Mouse (Mus musculus) gastrocnemius, postnatal 14 days (tissue): ENCODE results near the gene Tomm40l. TPM values are rescaled to one million over a fixed set of nuclear protein-coding genes. Genes with fewer than 3 reads are reported as not detected.

ENCODE experiments used
- DNase-seq: peaks from one replicate; pipeline ENCODE4 v3.0.0; 2021; ENCODE audit warnings: mixed read lengths
- intact Hi-C: fragments of 180-260 bp; cut with DNase I; formaldehyde crosslinking; loops from one replicate; pipeline ENCODE4 v1.15.1; 2025; ENCODE audit warnings: low total_unique reads
- long read RNA-seq, 2 experiments: library from polyadenylated mRNA; stranded (forward); transcript quantifications; one replicate each; pipeline ENCODE4 v2.0.0; 2021
- total RNA-seq, 2 experiments: library from RNA; stranded (reverse); gene quantifications; 2 replicates each; pipeline ENCODE4 v1.2.3; 2021

Gene Tomm40l
- 10 to 100 TPM; 44.3 to 46.7 TPM for total RNA-seq
- long read RNA-seq, experiment 1, full-length matches to known transcripts, result 26 of 36 reads
- long read RNA-seq, experiment 1, partial matches to known transcripts, result 0 of 36 reads
- long read RNA-seq, experiment 1, other reads (novel, unspliced or antisense), result 10 of 36 reads
- long read RNA-seq, experiment 2, full-length matches to known transcripts, result 35 of 43 reads
- long read RNA-seq, experiment 2, partial matches to known transcripts, result 1 of 43 reads
- long read RNA-seq, experiment 2, other reads (novel, unspliced or antisense), result 7 of 43 reads

GRCm38 (mm10) chr1:171222238-171223155 is at the start of gene Tomm40l:
Gene Tomm40l (minus strand): TSS chr1:171222514.
- intact Hi-C loops, result loop anchor here (2.0 kb wide), 1 partner anchor 36 kb away; no protein-coding TSS in a partner anchor
- peak; percentile 91 for DNase-seq

DNA sequence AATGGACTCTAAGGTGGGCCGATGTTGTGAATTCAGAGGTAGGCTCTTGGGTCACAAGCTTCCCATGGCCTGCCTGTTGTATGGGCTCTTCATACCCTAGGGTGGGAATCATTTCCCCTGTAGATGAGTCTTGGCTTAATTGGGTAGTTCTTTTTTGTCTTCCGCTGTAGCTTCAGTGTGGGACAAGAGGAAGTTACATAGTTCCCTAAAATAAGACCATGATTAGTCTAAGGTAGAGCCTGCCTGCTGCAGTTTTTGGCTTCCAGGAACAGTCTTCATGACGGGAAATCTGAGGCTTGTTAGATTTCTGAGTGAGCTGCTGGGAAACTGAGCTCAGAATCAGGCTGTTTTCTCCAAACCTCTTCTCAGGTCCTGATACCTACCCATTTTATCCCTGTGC is 49.8 kb upstream of the Tomm40l start:
- no peak for DNase-seq
- intact Hi-C loops, result no loop called here

GRCm38 (mm10) chr1:171271622-171272021 is 49.3 kb upstream of the Tomm40l start:
- DNase-seq, result no peak
- intact Hi-C loops, result no loop called here

DNA sequence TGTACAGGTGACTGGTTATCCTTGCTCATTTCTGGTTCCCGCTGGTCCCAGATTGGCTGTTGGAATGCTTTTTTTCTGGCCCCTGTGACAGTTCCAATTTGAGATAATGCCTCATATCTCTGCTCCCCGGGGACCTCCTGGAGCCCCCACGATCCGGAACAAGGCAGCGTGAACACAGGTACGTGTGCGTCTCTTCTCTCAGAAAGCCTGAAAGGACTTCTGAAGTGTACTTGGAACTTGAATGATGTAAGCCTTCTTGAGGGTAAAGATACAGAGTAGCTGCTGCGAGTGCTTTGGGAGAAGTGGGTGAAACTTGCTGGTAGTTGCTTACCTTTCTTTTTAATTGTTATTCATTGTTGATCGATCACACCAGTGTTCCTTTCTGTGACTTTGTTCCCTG is 48.9 kb upstream of the Tomm40l start:
- intact Hi-C loops, result no loop called here

DNA sequence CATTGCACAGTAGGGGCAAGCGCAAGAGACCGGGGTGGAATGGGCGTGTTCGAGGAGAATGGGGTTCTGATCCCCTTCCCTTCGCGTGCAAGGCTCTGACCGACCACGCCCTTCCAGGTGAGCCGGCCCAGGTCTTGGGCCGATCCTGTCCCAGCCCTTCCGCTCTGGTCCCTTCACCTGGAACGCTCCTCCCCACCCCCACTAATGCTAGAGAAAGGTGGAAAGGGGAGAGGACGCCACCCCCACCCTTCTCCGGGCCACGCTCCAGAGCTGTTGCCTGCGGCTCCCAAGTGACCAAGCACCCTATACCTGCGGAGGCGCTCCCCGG is 48.2 kb upstream of the Tomm40l start:
- intact Hi-C loops, result no loop called here
- DNase-seq, result no peak

More for the DNA sequence above, 48.9 kb upstream of the Tomm40l start:
- DNase-seq, result no peak

GRCm38 (mm10) chr1:171269848-171270572 is 47.7 kb upstream of the Tomm40l start, which contains the start of gene B4galt3:
Gene B4galt3 (plus strand): TSS chr1:171270328.
- intact Hi-C loops, result no loop called here

DNA sequence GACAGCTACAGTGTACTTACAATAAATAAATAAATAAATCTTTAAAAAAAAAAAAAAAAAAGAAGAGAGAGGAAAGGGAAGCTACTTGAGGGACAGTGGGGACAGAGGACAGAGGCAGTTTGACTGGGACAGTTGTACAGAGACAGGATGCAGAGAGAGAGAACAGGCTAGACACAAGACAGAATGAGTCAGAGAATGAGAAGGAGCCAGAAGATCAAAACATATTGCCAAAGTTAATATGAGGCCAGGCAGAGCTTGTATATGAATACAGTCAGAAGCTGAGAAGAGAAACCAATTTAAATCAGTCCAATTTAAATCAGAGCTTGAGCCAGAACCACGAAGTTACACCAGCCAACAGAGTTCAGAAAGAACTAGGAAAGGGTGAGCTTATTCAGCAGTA is 46.0 kb upstream of the Tomm40l start:
- intact Hi-C loops, result no loop called here

More at GRCm38 (mm10) chr1:171269848-171270572, 47.7 kb upstream of the Tomm40l start, which contains the start of gene B4galt3:
- DNase-seq, result peak; percentile 95

DNA sequence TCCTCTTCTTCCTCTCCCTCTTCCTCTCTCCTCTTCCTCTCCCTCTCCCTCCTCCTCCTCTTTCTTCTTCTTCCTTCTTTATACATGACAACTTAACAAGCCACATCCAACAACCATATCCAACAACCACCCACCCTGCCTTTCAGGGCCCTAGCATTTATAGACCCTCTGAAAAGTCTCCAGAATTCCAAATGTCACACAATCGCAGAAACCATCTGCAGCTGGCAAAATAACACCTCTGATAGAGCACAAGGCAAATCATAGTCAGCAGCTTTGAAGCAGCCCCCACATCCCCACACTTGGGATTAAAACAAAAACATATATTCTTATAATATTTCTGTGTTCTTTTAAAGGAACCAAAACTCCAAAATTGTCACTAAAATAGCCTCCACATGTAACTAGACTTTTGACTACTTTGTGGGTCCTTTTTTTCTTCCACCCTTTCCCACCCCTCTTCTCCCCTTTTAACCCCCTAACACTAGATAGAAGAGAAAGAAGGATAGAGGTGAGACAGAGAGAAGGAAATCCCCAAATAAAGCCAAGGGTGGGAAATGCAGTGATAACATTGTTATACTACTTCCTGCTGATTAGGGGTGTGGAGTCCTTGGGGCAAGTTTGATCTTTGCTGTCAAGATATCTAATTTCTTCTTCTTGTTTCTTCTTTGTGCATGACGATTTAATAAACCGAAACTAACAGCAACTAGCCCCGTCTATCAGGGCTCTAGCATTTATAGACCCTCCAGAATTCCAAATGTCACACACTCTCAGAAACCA is 43.8 kb upstream of the Tomm40l start:
- intact Hi-C loops, result no loop called here

More for the DNA sequence above, 46.0 kb upstream of the Tomm40l start:
- DNase-seq, result no peak

GRCm38 (mm10) chr1:171263666-171264461 is 41.5 kb upstream of the Tomm40l start:
- DNase-seq, result no peak
- intact Hi-C loops, result no loop called here

More for the DNA sequence above, 43.8 kb upstream of the Tomm40l start:
- no peak for DNase-seq

DNA sequence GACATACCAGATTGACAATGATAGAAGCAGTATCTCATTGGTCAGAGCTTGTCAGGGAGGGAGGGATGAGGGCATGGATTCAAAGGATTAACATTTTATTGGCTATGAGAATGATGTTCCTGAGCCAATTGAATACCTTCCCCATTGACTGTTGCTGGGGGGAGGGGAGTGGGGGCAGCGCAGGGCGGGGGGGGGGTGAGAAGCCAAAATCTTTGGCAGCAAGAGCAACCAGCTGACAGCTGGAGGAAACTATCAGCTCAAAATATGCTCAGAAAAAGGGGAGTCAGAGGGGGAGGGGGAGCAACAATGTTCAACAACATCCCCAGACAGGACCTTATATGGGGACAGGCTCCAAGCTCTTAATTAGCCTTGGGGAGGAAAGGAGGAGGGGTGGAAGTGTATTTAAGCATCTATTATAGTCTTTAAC is 40.9 kb upstream of the Tomm40l start:
- DNase-seq, result no peak
- intact Hi-C loops, result no loop called here

GRCm38 (mm10) chr1:171262594-171263130 is 40.3 kb upstream of the Tomm40l start:
- peak; percentile 71 for DNase-seq
- intact Hi-C loops, result no loop called here

GRCm38 (mm10) chr1:171260316-171260715 is 38.0 kb upstream of the Tomm40l start:
- intact Hi-C loops, result no loop called here
- DNase-seq, result no peak

- intact Hi-C loops, result loop anchor here (2.0 to 5.0 kb wide), 2 partner anchors 36 to 142 kb away; partner anchors contain the start of gene Tomm40l
- no peak for DNase-seq
These were observed 36.6 kb upstream of the Tomm40l start for GRCm38 (mm10) chr1:171258921-171259320.

- intact Hi-C loops, result loop anchor here (2.0 to 5.0 kb wide), 2 partner anchors 35 to 140 kb away; partner anchors contain the start of gene Tomm40l
These were observed 35.5 kb upstream of the Tomm40l start for GRCm38 (mm10) chr1:171257781-171258180.

GRCm38 (mm10) chr1:171256937-171257548 is 34.7 kb upstream of the Tomm40l start:
- intact Hi-C loops, result loop anchor here (5.0 kb wide), 1 partner anchor 140 kb away; no protein-coding TSS in a partner anchor
- peak; percentile 55 for DNase-seq

More at GRCm38 (mm10) chr1:171257781-171258180, 35.5 kb upstream of the Tomm40l start:
- no peak for DNase-seq

GRCm38 (mm10) chr1:171256095-171256818 is 33.9 kb upstream of the Tomm40l start:
- intact Hi-C loops, result loop anchor here (5.0 kb wide), 1 partner anchor 139 kb away; no protein-coding TSS in a partner anchor
- no peak for DNase-seq

DNA sequence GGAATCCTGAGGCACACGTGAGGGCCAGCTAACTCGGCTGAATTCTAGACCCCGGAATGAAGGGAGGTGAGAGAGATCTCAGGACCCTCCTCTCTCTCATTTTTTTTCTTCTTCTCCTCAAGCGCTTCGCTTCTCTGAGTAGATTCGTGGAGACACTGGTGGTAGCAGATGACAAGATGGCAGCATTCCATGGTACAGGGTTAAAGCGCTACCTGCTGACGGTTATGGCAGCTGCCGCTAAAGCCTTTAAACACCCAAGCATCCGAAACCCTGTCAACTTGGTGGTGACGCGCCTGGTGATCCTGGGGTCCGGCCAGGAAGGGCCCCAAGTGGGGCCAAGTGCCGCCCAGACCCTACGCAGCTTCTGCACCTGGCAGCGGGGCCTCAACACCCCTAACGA is 30.1 kb upstream of the Tomm40l start:
- intact Hi-C loops, result no loop called here
- no peak for DNase-seq
